Mouse (Mus musculus) hindbrain, embryonic 12.5 days (tissue): ENCODE measurements around the gene Trpm6. TPM values are rescaled to one million over a fixed set of nuclear protein-coding genes. Genes with fewer than 3 reads are reported as not detected.
"Not testable (repeated sequence)": the region's sequence is repeated elsewhere in the genome, so short reads cannot be mapped to it uniquely, and the experiment has no call there.

Source experiments
- ATAC-seq: fragments of 200-750 bp; cut with Nextera tagmentation; 2 replicates; pipeline ENCODE4 v1.8.0; 2017; ENCODE audit warnings: moderate TSS enrichment; ENCODE audit not compliant: low FRiP score
- H3K27ac ChIP-seq: fragments of 300-500 bp; sonication (generic); 2 replicates; pipeline ENCODE4 v1.5.1; 2016; ENCODE audit warnings: mild to moderate bottlenecking
- H3K27me3 ChIP-seq: fragments of 300-500 bp; sonication (generic); 2 replicates; pipeline ENCODE4 v1.6.1; 2016; ENCODE audit warnings: mild to moderate bottlenecking
- H3K36me3 ChIP-seq: fragments of 300-500 bp; sonication (generic); 2 replicates; pipeline ENCODE4 v1.6.1; 2016; ENCODE audit warnings: mild to moderate bottlenecking
- H3K4me1 ChIP-seq: fragments of 300-500 bp; sonication (generic); 2 replicates; pipeline ENCODE4 v1.6.1; 2016
- H3K4me2 ChIP-seq: fragments of 300-500 bp; sonication (generic); replicated peaks from 2 replicates; pipeline ENCODE4 v1.6.1; 2016; ENCODE audit warnings: mild to moderate bottlenecking
- H3K4me3 ChIP-seq: fragments of 300-500 bp; sonication (generic); 2 replicates; pipeline ENCODE4 v1.5.1; 2016; ENCODE audit warnings: mild to moderate bottlenecking
- H3K9ac ChIP-seq: fragments of 300-500 bp; sonication (generic); 2 replicates; pipeline ENCODE4 v1.6.1; 2016; ENCODE audit warnings: mild to moderate bottlenecking, moderate library complexity
- H3K9me3 ChIP-seq: fragments of 300-500 bp; sonication (generic); replicated peaks from 2 replicates; pipeline ENCODE4 v1.6.1; 2016; ENCODE audit warnings: mild to moderate bottlenecking
- WGBS: fragments of 180-500 bp; shearing (Covaris S2); methylation state at CpG from one replicate; pipeline ENCODE4 v1.1.7; 2016; 5-methylcytosine and 5-hydroxymethylcytosine counted together
- polyA plus RNA-seq: library from polyadenylated mRNA; unstranded; fragments of >200 nt; fragmentation: Nextera tagmentation; extraction: Ambion mirVana; gene quantifications from 2 replicates; pipeline ENCODE4 v1.2.1, GENCODE M21; 2016

Trpm6 gene
- polyA plus RNA-seq, result 0.19 and 0.43 TPM in 2 replicates

DNA sequence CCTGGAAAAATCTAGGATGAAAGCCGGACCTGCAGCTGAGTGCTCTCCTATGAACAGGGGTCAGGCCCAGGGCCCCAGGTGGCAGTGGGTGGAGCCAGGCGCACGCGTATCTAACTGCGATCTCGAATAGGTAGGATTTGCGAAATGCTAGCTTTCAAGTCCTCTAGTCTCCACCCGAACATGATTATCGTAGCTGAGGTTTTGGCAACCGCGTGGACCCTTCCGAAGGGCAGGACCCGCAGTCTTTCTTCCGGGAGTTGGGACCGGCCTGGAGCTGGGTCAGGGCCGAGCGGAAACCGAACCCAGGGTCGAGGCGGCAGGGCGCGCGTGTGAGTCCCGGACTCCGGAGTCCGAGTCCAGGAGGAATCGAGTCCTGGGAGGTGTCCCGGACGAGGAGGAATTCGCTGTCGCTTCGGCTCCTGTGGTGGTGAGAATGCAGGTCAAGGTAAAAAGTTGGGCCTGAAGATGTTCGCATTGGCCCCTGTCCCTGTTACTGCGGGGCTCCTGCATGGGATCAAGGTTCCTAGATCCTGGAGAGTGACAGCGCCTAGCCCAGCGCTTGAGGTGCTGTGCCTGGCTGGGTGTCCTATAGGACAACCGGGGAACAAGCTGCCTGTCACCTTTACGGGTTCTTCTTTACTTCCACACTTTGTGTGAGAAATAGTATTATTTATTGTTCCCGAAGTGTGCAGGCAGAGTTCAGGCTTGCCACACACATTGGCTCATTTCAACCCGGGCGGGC is at the start of gene Trpm6:
Trpm6 (plus strand) TSS at position 386 of the 742 bp plus-strand sequence.
- peak within 1 kb of the TSS; percentile 77 for H3K4me2 ChIP-seq
- peaks cover 8% of the 10 kb centered on the region; the same call in 1 of the 2 replicates for H3K4me1 ChIP-seq
- no peak for ATAC-seq
- 5% methylated on average over 41 of the region's 41 CpGs for WGBS
- H3K4me3 ChIP-seq, result peak within 1 kb of the TSS; percentile 36
- no peaks in the 10 kb centered on the region for H3K9me3 ChIP-seq
- H3K9ac ChIP-seq, result peak within 1 kb of the TSS; percentile 43; the same call in 1 of the 2 replicates
- H3K36me3 ChIP-seq, result no peaks in the 10 kb centered on the region
- peaks cover 16% of the 10 kb centered on the region for H3K27me3 ChIP-seq
- H3K27ac ChIP-seq, result no peak within 1 kb of the TSS

DNA sequence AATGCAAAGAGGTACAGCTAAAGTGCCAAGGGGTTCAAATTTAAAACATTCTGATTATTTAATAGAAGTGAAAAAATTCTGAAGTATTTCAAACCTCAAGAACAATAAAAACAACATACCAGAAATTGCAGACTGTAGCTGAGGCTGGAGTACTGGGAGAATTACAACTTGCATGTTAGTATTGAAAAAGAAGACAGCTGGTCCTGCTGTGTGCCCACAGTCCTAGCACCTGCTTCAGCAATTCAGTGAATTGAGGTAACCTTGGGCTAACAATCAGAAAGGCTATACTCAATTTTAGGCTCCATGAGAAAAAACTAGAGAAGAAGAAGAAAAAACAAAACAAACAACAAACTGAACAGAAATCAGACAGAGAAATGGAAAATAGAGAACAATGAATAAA is 41.7 kb upstream of the Trpm6 start:
- Histone ChIP-seq H3K9ac (no peak overlapping the region), H3K4me2 (no peak overlapping the region), H3K4me1 (peaks cover 5% of the 10 kb centered on the region; the same call in 1 of the 2 replicates), H3K27ac (no peak overlapping the region), H3K4me3 (no peak overlapping the region), H3K36me3 (0 out of 2 replicates have a peak, but pooled peaks cover 2% of the 10 kb centered on the region), H3K27me3 (no peaks in the 10 kb centered on the region), H3K9me3 (no peaks in the 10 kb centered on the region)
- no peak for ATAC-seq

DNA sequence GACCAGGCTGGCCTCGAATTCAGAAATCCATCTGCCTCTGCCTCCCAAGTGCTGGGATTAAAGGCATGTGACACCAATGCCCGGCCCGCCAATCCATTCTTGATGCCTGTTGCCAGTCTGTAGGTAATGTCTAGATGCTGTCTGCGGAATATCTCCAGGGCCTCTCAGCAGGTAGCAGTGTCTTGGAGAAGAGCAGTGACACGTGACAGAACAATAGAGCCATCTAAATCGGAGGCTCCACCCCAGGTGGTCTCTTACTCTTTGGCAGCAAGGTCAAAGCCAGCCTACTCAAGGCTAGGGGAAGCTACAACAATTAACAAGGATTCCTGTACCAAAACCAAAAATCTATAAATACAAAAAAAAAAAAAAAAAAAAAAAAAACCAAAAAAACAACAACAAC is 38.9 kb upstream of the Trpm6 start:
- H3K27ac ChIP-seq, result no peak overlapping the region
- H3K27me3 ChIP-seq, result no peaks in the 10 kb centered on the region
- peaks cover 24% of the 10 kb centered on the region for H3K4me1 ChIP-seq
- 0 out of 2 replicates have a peak, but pooled peaks cover 2% of the 10 kb centered on the region for H3K36me3 ChIP-seq
- WGBS, result 57% methylated on average over 6 of the region's 6 CpGs
- no peak overlapping the region for H3K9ac ChIP-seq
- H3K9me3 ChIP-seq, result no peaks in the 10 kb centered on the region
- H3K4me3 ChIP-seq, result no peak overlapping the region
- no peak overlapping the region for H3K4me2 ChIP-seq
- no peak for ATAC-seq

DNA sequence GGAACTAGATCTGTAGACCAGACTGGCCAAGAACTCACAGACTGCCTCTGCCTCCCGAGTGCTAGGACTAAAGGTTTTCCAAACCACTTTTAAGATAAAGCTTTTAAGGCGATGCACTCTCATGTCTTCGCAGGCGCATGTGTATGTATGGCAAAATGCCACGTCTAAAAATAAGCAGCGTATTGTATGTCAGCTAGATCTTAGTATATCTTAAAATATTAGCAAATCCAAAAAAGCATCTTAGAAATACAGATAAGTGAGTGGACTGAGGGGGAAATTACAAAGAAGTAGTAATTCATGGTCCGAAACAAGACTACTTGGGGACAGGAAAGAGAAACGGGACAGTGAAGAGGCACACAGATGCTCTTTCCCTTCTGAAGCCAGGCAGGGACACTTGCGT is 38.2 kb upstream of the Trpm6 start:
- 0 out of 2 replicates have a peak, but pooled peaks cover 2% of the 10 kb centered on the region for H3K36me3 ChIP-seq
- H3K9ac ChIP-seq, result no peak overlapping the region
- peaks cover 24% of the 10 kb centered on the region for H3K4me1 ChIP-seq
- 90% methylated on average over 9 of the region's 9 CpGs for WGBS
- H3K4me2 ChIP-seq, result no peak overlapping the region
- H3K27ac ChIP-seq, result no peak overlapping the region
- H3K9me3 ChIP-seq, result no peaks in the 10 kb centered on the region
- no peak overlapping the region for H3K4me3 ChIP-seq
- no peaks in the 10 kb centered on the region for H3K27me3 ChIP-seq
- ATAC-seq, result no peak

DNA sequence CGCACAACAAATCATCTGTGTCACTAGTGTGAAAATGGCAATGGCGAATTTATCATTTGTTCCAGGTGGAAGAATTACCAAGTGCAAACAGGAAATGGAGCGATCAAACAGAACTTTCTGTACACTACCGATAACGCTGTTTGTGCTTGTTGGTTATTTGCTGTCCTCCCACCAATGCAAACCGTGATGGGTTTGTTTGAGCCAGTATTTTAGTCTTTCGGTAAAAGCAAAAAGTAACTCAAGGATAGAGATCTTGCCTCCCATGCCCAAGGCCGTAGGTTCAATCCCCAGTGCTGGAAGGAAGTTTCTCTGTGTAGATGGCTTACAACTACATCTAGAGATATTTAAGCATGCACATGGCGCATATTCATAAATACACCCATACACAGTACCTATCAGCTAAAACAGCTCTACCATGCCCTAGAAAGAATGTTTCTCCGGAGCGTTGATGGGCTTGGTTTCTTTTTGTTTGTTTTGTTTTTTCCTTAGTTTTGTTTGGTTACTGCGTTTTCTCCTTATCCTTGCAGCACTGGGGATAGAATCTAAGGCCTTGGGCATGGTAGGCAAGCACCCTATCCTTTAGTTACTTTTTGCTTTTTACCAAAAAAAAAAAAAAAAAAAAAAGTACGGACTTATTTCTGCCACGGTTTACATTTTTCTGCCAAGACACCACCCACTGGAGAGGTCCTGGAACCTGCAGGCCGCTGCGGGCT is 37.5 kb upstream of the Trpm6 start:
- Histone ChIP-seq H3K9me3 (no peaks in the 10 kb centered on the region), H3K4me1 (peaks cover 24% of the 10 kb centered on the region), H3K36me3 (0 out of 2 replicates have a peak, but pooled peaks cover 2% of the 10 kb centered on the region), H3K9ac (peak overlapping the region; percentile 84), H3K27me3 (no peaks in the 10 kb centered on the region), H3K27ac (peak overlapping the region; percentile 92), H3K4me3 (peak overlapping the region; percentile 95), H3K4me2 (peak overlapping the region; percentile 86)
- 59% methylated on average over 16 of the region's 16 CpGs for WGBS
- ATAC-seq, result 0 out of 2 replicates have a peak, but pooled peaks have one; percentile 9

DNA sequence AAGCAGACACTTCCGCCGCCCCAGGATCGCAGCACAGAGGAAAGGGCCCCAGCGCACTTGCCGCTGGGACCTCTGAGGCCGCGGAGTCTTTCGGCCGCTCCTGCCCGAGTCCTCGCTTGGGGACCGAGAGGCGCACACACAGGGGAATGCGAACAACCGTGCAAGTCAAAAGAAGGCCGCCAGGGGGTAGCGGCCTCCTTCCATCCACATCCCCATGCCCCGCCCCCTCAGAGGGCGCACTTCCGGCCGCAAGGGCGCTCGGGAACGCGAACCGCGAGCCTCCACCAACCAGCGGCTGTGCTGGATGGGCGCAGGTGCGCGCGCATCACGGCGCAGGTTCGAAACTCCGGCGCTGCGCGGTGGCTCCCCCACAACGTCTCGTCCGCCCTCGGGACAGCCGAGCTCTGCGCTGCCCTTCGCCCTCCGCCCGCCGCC is 36.9 kb upstream of the Trpm6 start, which contains the start of gene D030056L22Rik:
D030056L22Rik (plus strand) TSS at position 328 of the 435 bp plus-strand sequence.
- H3K9ac ChIP-seq, result peak within 1 kb of the TSS; percentile 84
- H3K4me1 ChIP-seq, result peaks cover 24% of the 10 kb centered on the region
- H3K27me3 ChIP-seq, result no peaks in the 10 kb centered on the region
- WGBS, result under 1% methylated on average over 49 of the region's 49 CpGs
- H3K36me3 ChIP-seq, result no peaks in the 10 kb centered on the region
- peak within 1 kb of the TSS; percentile 86 for H3K4me2 ChIP-seq
- peak; percentile 99 for ATAC-seq
- no peaks in the 10 kb centered on the region for H3K9me3 ChIP-seq
- H3K27ac ChIP-seq, result peak within 1 kb of the TSS; percentile 92
- H3K4me3 ChIP-seq, result peak within 1 kb of the TSS; percentile 95

DNA sequence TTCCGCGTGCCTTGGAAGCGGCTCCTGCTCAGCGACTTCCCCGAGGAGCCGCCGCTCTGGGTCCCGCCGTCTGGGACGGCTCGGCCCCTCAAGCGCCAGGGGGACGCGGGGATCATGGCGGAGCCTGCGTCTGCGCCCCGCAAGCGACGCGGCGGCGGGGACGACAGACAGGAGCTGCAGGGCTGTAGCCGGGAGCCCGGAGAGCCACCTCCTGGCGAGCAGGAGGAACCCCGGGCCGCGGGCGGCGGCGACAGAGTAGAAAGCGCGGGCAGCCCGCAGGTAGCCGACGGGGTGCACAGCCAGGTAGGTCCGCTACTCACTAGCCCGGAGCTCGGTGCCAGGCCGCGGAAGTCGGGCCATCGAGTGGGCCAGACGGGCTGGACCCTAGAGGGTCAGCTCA is 36.4 kb upstream of the Trpm6 start:
- H3K9me3 ChIP-seq, H3K27me3 ChIP-seq, H3K36me3 ChIP-seq: not testable (repeated sequence)
- WGBS, result under 1% methylated on average over 42 of the region's 46 CpGs
- peak overlapping the region; percentile 84 for H3K9ac ChIP-seq
- ATAC-seq, result peak; percentile 78
- peaks cover 24% of the 10 kb centered on the region for H3K4me1 ChIP-seq
- H3K27ac ChIP-seq, result peak overlapping the region; percentile 68
- peak overlapping the region; percentile 86 for H3K4me2 ChIP-seq
- H3K4me3 ChIP-seq, result peak overlapping the region; percentile 95

DNA sequence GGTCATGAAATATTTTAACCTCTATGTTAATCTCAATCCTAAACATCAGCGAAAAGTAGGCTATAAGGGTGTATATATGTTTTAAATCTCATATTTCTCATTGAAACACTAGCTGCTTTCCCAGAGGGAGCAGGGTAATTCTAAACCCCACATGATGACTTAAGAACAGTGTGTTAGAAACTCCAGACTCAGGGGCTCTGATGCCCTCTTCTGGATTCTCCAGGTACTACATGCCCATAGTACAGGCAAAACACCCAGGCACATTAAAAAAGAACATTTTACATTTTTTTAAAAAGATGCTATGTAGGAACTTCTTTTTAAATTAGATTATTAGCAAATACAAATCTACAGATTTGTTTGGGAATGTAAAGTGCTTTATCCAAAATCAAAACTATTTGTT is 33.4 kb upstream of the Trpm6 start:
- no peak overlapping the region for H3K27ac ChIP-seq
- WGBS, result 43% methylated on average over 1 of the region's 1 CpGs
- H3K9ac ChIP-seq, result no peak overlapping the region
- no peaks in the 10 kb centered on the region for H3K9me3 ChIP-seq
- H3K4me3 ChIP-seq, result no peak overlapping the region
- H3K36me3 ChIP-seq, result no peaks in the 10 kb centered on the region
- H3K4me1 ChIP-seq, result peaks cover 24% of the 10 kb centered on the region
- no peak overlapping the region for H3K4me2 ChIP-seq
- no peaks in the 10 kb centered on the region for H3K27me3 ChIP-seq
- ATAC-seq, result no peak

DNA sequence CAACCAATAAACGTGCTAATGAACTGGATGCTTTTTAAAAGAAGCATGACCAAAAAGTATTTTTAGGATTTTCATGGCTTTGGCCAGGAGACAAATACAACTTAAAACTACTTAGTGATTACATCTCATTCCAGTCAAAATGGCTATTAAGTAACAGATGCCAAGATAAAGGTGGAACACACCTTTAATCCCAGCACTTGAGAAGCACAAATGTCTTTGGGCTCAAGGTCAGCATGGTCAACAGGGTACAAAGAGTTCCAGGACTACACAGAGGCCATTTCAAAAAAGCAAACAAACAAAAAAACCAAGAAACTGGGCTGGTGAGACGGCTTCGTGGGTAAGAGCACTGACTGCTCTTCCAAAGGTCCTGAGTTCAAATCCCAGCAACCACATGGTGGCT is 29.4 kb upstream of the Trpm6 start:
- no peak overlapping the region for H3K27ac ChIP-seq
- no peak overlapping the region for H3K9ac ChIP-seq
- no peaks in the 10 kb centered on the region for H3K9me3 ChIP-seq
- H3K4me3 ChIP-seq, result no peak overlapping the region
- H3K4me2 ChIP-seq, result no peak overlapping the region
- peaks cover 4% of the 10 kb centered on the region; the same call in 1 of the 2 replicates for H3K4me1 ChIP-seq
- no peaks in the 10 kb centered on the region for H3K27me3 ChIP-seq
- H3K36me3 ChIP-seq, result no peaks in the 10 kb centered on the region
- 92% methylated on average over 3 of the region's 3 CpGs for WGBS
- ATAC-seq, result no peak

DNA sequence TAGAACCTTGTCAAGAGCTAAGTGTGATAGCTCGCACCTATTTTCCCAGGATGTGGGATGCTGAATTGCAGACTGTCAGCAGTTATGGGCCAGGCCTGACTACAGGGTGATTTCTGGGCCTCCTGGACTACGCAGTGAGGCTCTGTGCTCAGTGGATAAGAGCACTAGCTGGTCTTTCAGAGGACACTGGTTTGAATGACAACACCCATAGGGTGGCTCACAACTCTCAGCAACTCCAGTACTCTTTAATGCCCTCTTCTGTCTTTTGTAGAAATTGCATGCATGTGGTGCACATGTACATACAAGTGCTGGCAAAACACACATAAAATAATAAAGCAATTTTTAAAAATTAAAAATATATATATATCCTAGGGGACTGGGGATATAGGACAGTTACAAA is 24.6 kb upstream of the Trpm6 start:
- no peaks in the 10 kb centered on the region for H3K4me1 ChIP-seq
- no peak overlapping the region for H3K4me2 ChIP-seq
- WGBS, result 89% methylated on average over 2 of the region's 2 CpGs
- no peaks in the 10 kb centered on the region for H3K36me3 ChIP-seq
- no peak for ATAC-seq
- no peak overlapping the region for H3K9ac ChIP-seq
- H3K27ac ChIP-seq, result no peak overlapping the region
- H3K9me3 ChIP-seq, result no peaks in the 10 kb centered on the region
- H3K4me3 ChIP-seq, result no peak overlapping the region
- no peaks in the 10 kb centered on the region for H3K27me3 ChIP-seq

DNA sequence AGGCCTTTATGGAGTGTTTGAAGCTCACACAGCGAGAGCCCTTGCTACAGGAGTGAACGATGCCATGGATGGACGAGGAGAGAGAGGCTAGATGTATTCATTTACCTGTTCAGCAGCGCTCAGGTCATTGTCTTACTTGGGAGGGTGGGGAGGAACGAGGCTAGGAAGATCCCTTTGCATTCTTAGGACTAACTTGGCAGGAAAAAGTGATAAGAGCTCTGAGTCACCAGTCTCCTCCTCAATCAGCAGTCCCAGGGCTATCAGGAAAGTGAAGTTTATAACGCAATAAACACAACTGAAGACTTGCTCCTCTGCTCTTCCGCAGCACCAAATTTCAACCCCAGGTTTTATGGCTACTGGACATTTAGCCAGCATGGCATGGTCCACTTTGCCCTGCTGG is 19.5 kb upstream of the Trpm6 start:
- H3K27me3 ChIP-seq, result no peaks in the 10 kb centered on the region
- H3K9me3 ChIP-seq, result no peaks in the 10 kb centered on the region
- H3K36me3 ChIP-seq, result no peaks in the 10 kb centered on the region
- no peak overlapping the region for H3K4me2 ChIP-seq
- no peak overlapping the region for H3K9ac ChIP-seq
- ATAC-seq, result no peak
- H3K27ac ChIP-seq, result no peak overlapping the region
- H3K4me3 ChIP-seq, result no peak overlapping the region
- no peaks in the 10 kb centered on the region for H3K4me1 ChIP-seq
- WGBS, result 84% methylated on average over 7 of the region's 7 CpGs

DNA sequence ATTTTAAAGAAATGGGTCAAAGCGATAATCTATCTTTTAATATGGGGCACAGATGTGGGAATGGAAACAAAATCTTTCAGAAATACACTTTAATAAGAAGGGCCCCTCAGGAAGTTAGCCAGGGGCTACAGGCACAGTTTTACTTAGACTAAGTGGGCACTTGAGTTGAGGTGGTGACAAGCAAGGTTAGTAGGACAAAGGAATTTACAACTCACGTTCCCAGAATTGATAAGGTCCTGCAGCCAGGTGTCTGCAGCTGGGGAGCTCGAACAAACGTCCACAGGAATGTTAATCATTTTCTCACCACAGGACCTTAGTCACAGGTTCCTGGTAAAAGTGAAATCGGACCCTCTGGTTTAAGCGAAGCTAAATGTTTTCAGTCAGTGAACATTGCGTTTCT is 18.7 kb upstream of the Trpm6 start:
- H3K4me2 ChIP-seq, result no peak overlapping the region
- no peaks in the 10 kb centered on the region for H3K27me3 ChIP-seq
- H3K36me3 ChIP-seq, result no peaks in the 10 kb centered on the region
- H3K4me3 ChIP-seq, result no peak overlapping the region
- WGBS, result 53% methylated on average over 7 of the region's 7 CpGs
- ATAC-seq, result no peak
- H3K27ac ChIP-seq, result no peak overlapping the region
- H3K9me3 ChIP-seq, result no peaks in the 10 kb centered on the region
- H3K4me1 ChIP-seq, result no peaks in the 10 kb centered on the region
- H3K9ac ChIP-seq, result no peak overlapping the region
